Mouse (Mus musculus) layer of hippocampus, postnatal 14 days (tissue): Measurements from ENCODE around the gene Zfp330. TPM values are rescaled to one million over a fixed set of nuclear protein-coding genes. Genes with fewer than 3 reads are reported as not detected.
A peak's percentile ranks its signal among the peaks of the same experiment; 100 is the strongest.

Experiments used
- DNase-seq, 2 experiments: peaks; one replicate each; pipeline ENCODE4 v3.0.0; 2021 to 2022; ENCODE audit warnings: low spot score in 2 of 2, mixed read lengths in 1 of 2
- long read RNA-seq, 2 experiments: library from polyadenylated mRNA; stranded (forward); transcript quantifications; one replicate each; pipeline ENCODE4 v2.0.0; 2021
- total RNA-seq, 2 experiments: library from RNA; stranded (reverse); gene quantifications; 2 replicates each; pipeline ENCODE4 v1.2.3; 2021

Zfp330 gene
- total RNA-seq, result 10 to 100 TPM; 36.9 to 43.4 TPM
- long read RNA-seq, experiment 1, transcript Zfp330-201 (10 exons, 1,675 nt), result major isoform, 41 of 44 reads
- long read RNA-seq, experiment 1, partial matches to known transcripts, result 1 of 44 reads
- long read RNA-seq, experiment 1, other reads (novel, unspliced or antisense), result 2 of 44 reads
- long read RNA-seq, experiment 2, transcript Zfp330-201 (10 exons, 1,675 nt), result major isoform, 54 of 62 reads
- long read RNA-seq, experiment 2, partial matches to known transcripts, result 3 of 62 reads
- long read RNA-seq, experiment 2, other reads (novel, unspliced or antisense), result 3 of 62 reads

DNA sequence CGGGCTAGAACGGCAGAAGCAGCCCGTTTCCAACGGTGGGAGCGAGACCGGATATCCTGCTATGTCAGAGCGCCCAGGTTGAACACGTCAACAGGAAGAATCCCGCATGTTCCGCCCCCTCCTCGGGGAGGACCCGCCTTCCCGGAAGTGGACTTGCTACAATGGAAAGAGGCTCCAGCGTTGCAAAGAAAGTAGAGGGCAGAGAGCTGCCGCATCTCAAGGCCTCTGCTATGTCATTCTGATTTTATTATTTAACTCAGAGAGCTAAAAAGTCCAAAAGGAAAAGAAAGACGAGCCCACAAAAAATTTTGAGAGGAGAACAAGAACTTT, at the start of gene Zfp330:
Gene Zfp330 (minus strand): TSS at position 68 of the 330 bp plus-strand sequence.
- peak; percentile 86 to 95 for DNase-seq

DNA sequence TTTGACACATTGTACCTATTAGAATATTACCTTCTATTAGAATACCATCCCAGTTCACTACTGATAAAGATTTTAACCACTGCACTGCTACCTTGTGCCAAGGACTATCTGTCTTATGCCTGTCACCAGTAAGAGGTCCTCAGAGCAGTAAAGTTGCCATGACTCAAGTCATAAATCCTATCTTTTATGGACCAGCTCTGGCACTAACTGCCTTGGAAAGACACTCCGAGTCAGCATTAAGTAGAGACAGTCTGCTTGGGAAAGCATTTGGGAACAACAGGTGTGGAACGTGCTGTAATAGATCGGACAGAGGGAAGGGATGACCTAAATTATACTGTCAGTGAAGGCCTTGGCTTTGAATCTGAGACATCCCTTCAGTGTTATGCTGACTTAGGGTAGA, 4.0 kb upstream of the Zfp330 start:
- no peak for DNase-seq

DNA sequence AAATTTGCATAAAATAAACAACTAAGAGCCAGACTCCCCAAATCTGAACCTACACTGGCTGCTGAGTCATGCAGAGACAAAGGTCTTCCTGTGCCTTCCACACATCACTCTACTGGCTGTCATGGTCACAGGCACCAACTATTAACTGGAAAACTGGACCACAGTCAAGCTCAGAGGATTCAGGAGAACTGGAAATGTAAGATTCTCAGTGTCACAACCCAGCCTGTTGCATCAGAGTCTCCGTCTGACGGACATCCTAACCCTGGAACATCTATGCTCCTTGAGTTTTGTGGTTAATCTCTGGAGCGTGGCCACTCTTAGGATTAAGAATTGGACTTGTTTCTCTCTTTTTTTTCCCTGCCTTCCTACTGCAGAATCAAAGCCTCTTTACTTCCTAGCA, 3.4 kb upstream of the Zfp330 start:
- no peak for DNase-seq

- no peak for DNase-seq
Observed at GRCm38 (mm10) chr8:82774482-82774881, 522 bp upstream of the Zfp330 start.

GRCm38 (mm10) chr8:82773332-82774092, 448 bp downstream of the Zfp330 start:
- DNase-seq, result peak in 1 of 2 experiments; percentile 10

DNA sequence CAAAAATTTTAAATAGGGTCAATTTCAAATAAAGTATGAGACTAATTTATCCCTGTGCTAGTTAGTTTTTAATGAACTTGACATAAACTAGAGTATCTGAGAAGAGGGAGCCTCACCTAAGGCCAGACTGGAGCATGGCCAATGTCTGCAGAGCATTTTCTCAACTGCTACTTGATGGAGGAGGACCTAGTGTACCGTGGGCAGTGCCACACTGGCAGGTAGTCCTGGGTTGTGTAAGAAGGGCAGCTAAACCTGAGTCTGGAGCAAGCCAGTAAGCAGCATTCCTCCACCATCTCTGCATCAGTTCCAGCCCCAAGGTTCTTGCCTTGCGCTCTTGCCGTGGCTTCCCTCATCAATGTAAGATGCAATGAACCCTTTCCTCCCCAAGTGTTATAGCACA, 3.1 kb downstream of the Zfp330 start:
- no peak for DNase-seq

GRCm38 (mm10) chr8:82759071-82759470, 14.9 kb downstream of the Zfp330 start:
- DNase-seq, result no peak

DNA sequence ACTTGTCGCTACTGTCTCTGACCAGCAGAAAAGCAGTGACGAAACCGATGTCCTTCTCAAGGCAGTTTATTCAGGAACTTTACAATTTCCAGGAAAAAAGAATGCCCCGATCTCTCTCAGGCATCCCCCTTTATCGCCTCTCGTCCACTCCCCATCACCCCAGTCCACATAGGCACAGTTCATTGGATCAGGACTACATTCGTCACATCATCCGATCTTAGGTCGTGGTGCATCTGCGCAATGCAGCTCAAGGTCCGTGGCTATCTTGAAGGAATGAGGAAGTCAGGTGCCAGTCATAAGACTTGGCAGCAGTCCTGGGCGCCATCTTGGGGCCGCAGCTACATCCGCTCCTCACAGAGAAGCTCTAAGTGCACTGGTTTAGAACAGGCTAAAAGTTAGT, 19.0 kb downstream of the Zfp330 start:
- DNase-seq, result no peak

DNA sequence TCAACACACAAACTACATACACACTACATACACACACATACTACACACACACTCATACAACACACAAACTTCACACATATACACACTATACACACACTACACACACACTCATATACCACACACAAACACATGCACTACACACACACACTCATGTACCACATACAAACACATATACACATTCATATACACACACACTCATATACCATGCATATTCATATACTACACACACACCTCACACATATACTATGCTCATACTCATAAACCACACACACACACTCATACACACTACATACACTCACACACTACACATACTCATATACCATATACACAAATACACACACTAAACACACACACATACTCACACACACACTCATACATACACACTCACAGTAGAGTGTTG, 27.3 kb downstream of the Zfp330 start:
- no peak for DNase-seq

GRCm38 (mm10) chr8:82743905-82744904, 29.8 kb downstream of the Zfp330 start:
- DNase-seq, result peak; percentile 67 to 75

Other genes with a start within 250 kb of the Zfp330 start
- gene Rnf150, start 89.2 kb upstream of the Zfp330 start, total RNA-seq, result 10 to 100 TPM; 36.8 to 39.6 TPM